ENCODE assay signal across 13 mouse cellular contexts in the genomic region with DNA sequence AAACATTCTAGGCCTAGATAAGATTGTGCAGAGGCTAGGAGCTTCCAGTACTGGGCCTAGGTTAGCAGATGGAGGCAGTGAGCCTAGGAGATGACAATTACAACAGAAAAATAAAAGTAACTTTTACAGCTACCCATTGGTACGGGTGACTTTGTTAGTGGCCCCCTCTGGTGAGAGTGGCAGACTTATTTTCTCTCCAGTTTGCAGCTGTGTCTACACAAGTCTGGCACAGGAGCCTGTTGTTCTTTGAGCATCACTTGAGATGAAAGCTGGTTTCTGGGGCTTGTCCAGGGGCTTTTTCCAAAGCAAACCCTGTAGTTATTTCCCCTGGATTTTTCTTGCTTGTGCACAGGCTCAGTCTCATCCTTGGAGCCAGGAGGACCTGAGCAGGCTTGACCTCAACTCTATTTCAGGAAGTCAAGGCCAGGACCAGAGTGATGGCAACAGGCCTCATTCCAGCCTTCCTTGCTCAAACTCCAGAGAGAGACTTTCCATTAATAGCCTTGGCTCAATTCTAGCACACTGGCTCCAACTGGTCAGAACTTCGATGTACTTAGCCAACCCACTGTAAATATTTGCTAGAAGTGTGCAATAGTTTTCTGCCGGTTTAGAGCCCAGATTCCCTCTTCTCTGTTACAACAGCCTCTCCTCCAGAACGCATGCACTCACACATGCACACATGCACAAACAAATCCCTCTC.
A peak's percentile ranks its signal among the peaks of the same experiment; 100 is the strongest.
DNase-seq lines count a peak whose midpoint lies in the region; ATAC-seq lines count a peak whose summit lies in the region.
"Had no signal": no experiment of that assay in that cellular context is flagged by ENCODE, and none has a peak within 500 bp of the region (broad histone marks: within the 10 kb centered on the region; RNA-seq: fewer than 3 reads in every experiment).

No protein-coding gene starts in this region.

- WGBS in limb, embryonic 15.5 days = 54% methylated on average over 4 of the region's 4 CpGs
- WGBS in limb, embryonic 10.5 days = 82% methylated on average over 4 of the region's 4 CpGs
- 45% methylated on average over 4 of the region's 4 CpGs for WGBS in liver, embryonic 15.5 days (ENCODE audit: insufficient replicate concordance)
- WGBS in hindbrain, embryonic 12.5 days = 80% methylated on average over 4 of the region's 4 CpGs

- no peaks in the 10 kb centered on the region for H3K27me3 ChIP-seq in limb, embryonic 15.5 days
- H3K27me3 ChIP-seq in limb, embryonic 10.5 days (ENCODE audit: low read depth, poor library complexity, severe bottlenecking) = no peaks in the 10 kb centered on the region
- H3K27me3 ChIP-seq in liver, embryonic 15.5 days = no peaks in the 10 kb centered on the region
- no peaks in the 10 kb centered on the region for H3K27me3 ChIP-seq in hindbrain, embryonic 12.5 days

- H3K4me1 ChIP-seq in limb, embryonic 15.5 days = no peaks in the 10 kb centered on the region
- H3K4me1 ChIP-seq in limb, embryonic 10.5 days = no peaks in the 10 kb centered on the region
- H3K4me1 ChIP-seq in liver, embryonic 15.5 days (replicated peaks) = no peaks in the 10 kb centered on the region; the same call in 1 of the 2 replicates
- no peaks in the 10 kb centered on the region for H3K4me1 ChIP-seq in hindbrain, embryonic 12.5 days

- intact Hi-C loops in gastrocnemius, postnatal 14 days (cut with DNase I; ENCODE audit: low total_unique reads) = no loop called here

- H3K27ac ChIP-seq in limb, embryonic 15.5 days = no peak overlapping the region
- H3K27ac ChIP-seq in limb, embryonic 10.5 days = no peak overlapping the region
- 0 out of 2 replicates have a peak overlapping the region, but pooled peaks have one; percentile 53 for H3K27ac ChIP-seq in liver, embryonic 15.5 days (replicated peaks)
- H3K27ac ChIP-seq in hindbrain, embryonic 12.5 days = no peak overlapping the region
- H3K27ac ChIP-seq: kidney, postnatal 0 days had no signal

- H3K9me3 ChIP-seq in limb, embryonic 15.5 days = no peaks in the 10 kb centered on the region
- no peaks in the 10 kb centered on the region for H3K9me3 ChIP-seq in limb, embryonic 10.5 days (replicated peaks)
- no peaks in the 10 kb centered on the region for H3K9me3 ChIP-seq in liver, embryonic 15.5 days (replicated peaks)
- H3K9me3 ChIP-seq in hindbrain, embryonic 12.5 days (replicated peaks) = no peaks in the 10 kb centered on the region

- ATAC-seq in limb, embryonic 15.5 days (ENCODE audit: insufficient number of reproducible peaks, low FRiP score, low TSS enrichment, low read depth) = peak; percentile 52; the same call in 1 of the 2 replicates
- peak; percentile 66 for ATAC-seq in liver, embryonic 15.5 days (ENCODE audit: insufficient read depth)
- ATAC-seq in CD4-positive, CD25-positive, alpha-beta regulatory T cell, adult 4 months = no peak
- ATAC-seq in hindbrain, embryonic 12.5 days (ENCODE audit: low FRiP score) = no peak

- no peak overlapping the region for H3K4me3 ChIP-seq in limb, embryonic 15.5 days
- no peak overlapping the region for H3K4me3 ChIP-seq in limb, embryonic 10.5 days
- H3K4me3 ChIP-seq in liver, embryonic 15.5 days (replicated peaks) = no peak overlapping the region
- H3K4me3 ChIP-seq in hindbrain, embryonic 12.5 days = no peak overlapping the region

- no peaks in the 10 kb centered on the region for H3K36me3 ChIP-seq in limb, embryonic 15.5 days
- no peaks in the 10 kb centered on the region for H3K36me3 ChIP-seq in limb, embryonic 10.5 days
- H3K36me3 ChIP-seq in liver, embryonic 15.5 days (replicated peaks) = no peaks in the 10 kb centered on the region
- H3K36me3 ChIP-seq in hindbrain, embryonic 12.5 days = no peaks in the 10 kb centered on the region

- H3K9ac ChIP-seq in limb, embryonic 15.5 days = no peak overlapping the region
- H3K9ac ChIP-seq in liver, embryonic 15.5 days = no peak overlapping the region
- H3K9ac ChIP-seq in hindbrain, embryonic 12.5 days = no peak overlapping the region

- no peak for DNase-seq in limb, embryonic 10.5 days (ENCODE audit: low spot score)
- peak; percentile 58 for DNase-seq in gastrocnemius, postnatal 14 days
- DNase-seq in ovary, postnatal 14 days (ENCODE audit: low spot score) = peak; percentile 8
- no peak for DNase-seq in cerebellum, adult 18-20 months
- DNase-seq: cerebellum, postnatal 36 days; left cerebral cortex, postnatal 4 days; right cerebral cortex, postnatal 14 days; thymus, postnatal 25 days had no signal

- H3K4me2 ChIP-seq in limb, embryonic 15.5 days = no peak overlapping the region
- no peak overlapping the region for H3K4me2 ChIP-seq in liver, embryonic 15.5 days
- H3K4me2 ChIP-seq in hindbrain, embryonic 12.5 days (replicated peaks) = no peak overlapping the region

Comparison
In these comparisons a context has a peak if more than half of its experiments do, and no peak if none do; other contexts are left out.
1. ATAC-seq: peak in limb, embryonic 15.5 days (single experiment) and liver, embryonic 15.5 days (single experiment); none in CD4-positive, CD25-positive, alpha-beta regulatory T cell, adult 4 months (single experiment) and hindbrain, embryonic 12.5 days (single experiment).
2. DNase-seq: peak in gastrocnemius, postnatal 14 days (single experiment) and ovary, postnatal 14 days (single experiment); none in limb, embryonic 10.5 days (single experiment) and cerebellum, adult 18-20 months (0 of 2).